In the genomic region with DNA sequence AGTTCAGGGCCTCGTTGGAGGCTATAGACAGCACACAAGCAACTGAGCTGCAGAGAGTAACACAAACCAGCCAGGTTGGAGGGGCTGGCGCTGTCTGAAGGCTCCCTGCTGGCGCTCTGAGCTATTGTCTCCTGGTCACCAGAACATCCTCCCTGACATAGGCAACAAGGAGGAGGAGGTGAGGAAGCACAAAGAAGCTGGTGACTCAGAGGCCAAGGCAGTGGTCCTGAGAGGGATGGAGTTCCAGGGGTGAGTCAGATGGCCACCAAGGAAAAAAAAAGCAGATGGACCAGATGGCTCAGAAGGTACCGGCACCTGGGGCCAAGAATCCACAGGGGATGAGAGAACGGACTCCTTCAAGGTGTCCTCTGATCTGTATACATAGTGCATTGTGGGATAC, we compare ENCODE assay signal across 19 mouse cellular contexts. TPM values are rescaled to one million over a fixed set of nuclear protein-coding genes. Genes with fewer than 3 reads are reported as not detected.
DNase-seq lines count a peak whose midpoint lies in the region; ATAC-seq and TF ChIP-seq lines count a peak whose summit lies in the region.
"Had no signal": no experiment of that assay in that cellular context is flagged by ENCODE, and none has a peak within 500 bp of the region (broad histone marks: within the 10 kb centered on the region; RNA-seq: fewer than 3 reads in every experiment).

No protein-coding gene starts in this region.

- H3K4me1 ChIP-seq in midbrain, embryonic 11.5 days (ENCODE audit: control insufficient read depth, insufficient read depth, low read length): no peaks in the 10 kb centered on the region
- no peaks in the 10 kb centered on the region for H3K4me1 ChIP-seq in midbrain, postnatal 0 days (ENCODE audit: insufficient read depth, low read length)
- H3K4me1 ChIP-seq: embryonic facial prominence, embryonic 10.5 days; forebrain, embryonic 10.5 days; heart, embryonic 13.5 days; limb, embryonic 15.5 days; lung, embryonic 15.5 days; neural tube, embryonic 12.5 days had no signal

- H3K9ac ChIP-seq in midbrain, embryonic 11.5 days (ENCODE audit: low read length): no peak overlapping the region
- no peak overlapping the region for H3K9ac ChIP-seq in midbrain, postnatal 0 days (replicated peaks; ENCODE audit: low read length, poor library complexity, severe bottlenecking)
- H3K9ac ChIP-seq: heart, embryonic 13.5 days; limb, embryonic 15.5 days; liver, embryonic 14.5 days; lung, embryonic 15.5 days; neural tube, embryonic 12.5 days had no signal

- 67% methylated on average over 5 of the region's 5 CpGs for WGBS in midbrain, embryonic 11.5 days
- WGBS in midbrain, postnatal 0 days: 65% methylated on average over 5 of the region's 5 CpGs

- H3K27ac ChIP-seq in midbrain, embryonic 11.5 days (ENCODE audit: low read depth, low read length): no peak overlapping the region
- no peak overlapping the region for H3K27ac ChIP-seq in midbrain, postnatal 0 days (ENCODE audit: low read depth, low read length)
- H3K27ac ChIP-seq: embryonic facial prominence, embryonic 10.5 days; forebrain, embryonic 10.5 days; heart, embryonic 13.5 days; layer of hippocampus, adult 2 months; limb, embryonic 15.5 days; liver, embryonic 14.5 days; lung, embryonic 15.5 days; neural tube, embryonic 12.5 days had no signal

- DNase-seq in midbrain, embryonic 11.5 days (ENCODE audit: low spot score, missing footprints): peak; percentile 70
- DNase-seq in midbrain, postnatal 0 days (ENCODE audit: low spot score): no peak
- peak; percentile 88 for DNase-seq in brain, adult 2 months (ENCODE audit: low read depth, low spot score)
- peak; percentile 81 for DNase-seq in cerebellum, adult 9-10 months
- no peak for DNase-seq in lung, postnatal 36 days
- no peak for DNase-seq in natural killer cell, adult 2 months (ENCODE audit: low spot score in 2 of 2)
- DNase-seq: gastrocnemius, postnatal 25 days; thymus, adult 18-20 months had no signal

- no peaks in the 10 kb centered on the region for H3K27me3 ChIP-seq in midbrain, embryonic 11.5 days (ENCODE audit: control insufficient read depth, insufficient read depth, low read length)
- no peaks in the 10 kb centered on the region for H3K27me3 ChIP-seq in midbrain, postnatal 0 days (ENCODE audit: insufficient read depth, low read length)
- H3K27me3 ChIP-seq: limb, embryonic 15.5 days; neural tube, embryonic 12.5 days had no signal

- no peaks in the 10 kb centered on the region for H3K36me3 ChIP-seq in midbrain, embryonic 11.5 days (ENCODE audit: control insufficient read depth, insufficient read depth, low read length)
- H3K36me3 ChIP-seq in midbrain, postnatal 0 days (ENCODE audit: insufficient read depth, low read length): no peaks in the 10 kb centered on the region
- H3K36me3 ChIP-seq: embryonic facial prominence, embryonic 10.5 days; forebrain, embryonic 10.5 days; heart, embryonic 13.5 days; limb, embryonic 15.5 days; lung, embryonic 15.5 days; neural tube, embryonic 12.5 days had no signal

- H3K4me3 ChIP-seq in midbrain, embryonic 11.5 days (ENCODE audit: low read depth, low read length): no peak overlapping the region
- H3K4me3 ChIP-seq in midbrain, postnatal 0 days (ENCODE audit: low read depth, low read length): no peak overlapping the region
- H3K4me3 ChIP-seq: embryonic facial prominence, embryonic 10.5 days; forebrain, embryonic 10.5 days; heart, embryonic 13.5 days; layer of hippocampus, adult 2 months; limb, embryonic 15.5 days; lung, embryonic 15.5 days; neural tube, embryonic 12.5 days had no signal

- no peak for TF ChIP-seq CTCF in midbrain, postnatal 0 days (IDR thresholded peaks at IDR 0.05)

- ATAC-seq in midbrain, embryonic 11.5 days (ENCODE audit: low FRiP score): no peak
- ATAC-seq in midbrain, postnatal 0 days (ENCODE audit: low FRiP score): no peak
- 0 out of 2 replicates have a peak, but pooled peaks have one; percentile 5 for ATAC-seq in monocyte, adult 5-6 weeks (replicated peaks; ENCODE audit: insufficient number of reproducible peaks, low FRiP score, low TSS enrichment, poor library complexity, severe bottlenecking)
- ATAC-seq: forebrain, embryonic 16.5 days; intestine, postnatal 0 days had no signal

- no peak overlapping the region for H3K4me2 ChIP-seq in midbrain, embryonic 11.5 days
- H3K4me2 ChIP-seq in midbrain, postnatal 0 days (ENCODE audit: low read depth, low read length, poor library complexity, severe bottlenecking): no peak overlapping the region
- H3K4me2 ChIP-seq: heart, embryonic 13.5 days; limb, embryonic 15.5 days; lung, embryonic 15.5 days; neural tube, embryonic 12.5 days had no signal

- no peaks in the 10 kb centered on the region for H3K9me3 ChIP-seq in midbrain, embryonic 11.5 days (ENCODE audit: control insufficient read depth, low read length)
- H3K9me3 ChIP-seq in midbrain, postnatal 0 days (ENCODE audit: low read length): no peaks in the 10 kb centered on the region
- H3K9me3 ChIP-seq: embryonic facial prominence, embryonic 10.5 days; forebrain, embryonic 10.5 days; heart, embryonic 13.5 days; limb, embryonic 15.5 days; lung, embryonic 15.5 days; neural tube, embryonic 12.5 days had no signal

RNA-seq across cellular contexts. Expression of gene Ccdc130, which starts 20.9 kb away (rescaled TPM):
- polyA plus RNA-seq in midbrain, embryonic 11.5 days (2014; fragmentation: Nextera tagmentation; extraction: Ambion mirVana): 22.2 and 23.3 TPM in 2 replicates
- 9.5 and 13.6 TPM in 2 replicates for total RNA-seq in midbrain, postnatal 0 days (2014; rRNA removed)
- polyA plus RNA-seq in midbrain, postnatal 0 days (2015; fragmentation: Nextera tagmentation; extraction: Ambion mirVana): 14.0 and 14.4 TPM in 2 replicates
- 6.4 to 27.2 TPM (median 23.9 TPM) in 3 replicates for total RNA-seq in monocyte, adult 5-6 weeks (2017)

RNA-seq across cellular contexts. Expression of gene Mri1, which starts 34.0 kb away (rescaled TPM):
- 47.2 and 52.4 TPM in 2 replicates for polyA plus RNA-seq in midbrain, embryonic 11.5 days (2014; fragmentation: Nextera tagmentation; extraction: Ambion mirVana)
- total RNA-seq in midbrain, postnatal 0 days (2014; rRNA removed): 28.8 and 31.7 TPM in 2 replicates
- polyA plus RNA-seq in midbrain, postnatal 0 days (2015; fragmentation: Nextera tagmentation; extraction: Ambion mirVana): 39.4 and 40.5 TPM in 2 replicates
- 7.0 to 21.9 TPM (median 15.6 TPM) in 3 replicates for total RNA-seq in monocyte, adult 5-6 weeks (2017)

RNA-seq across cellular contexts. Expression of gene D8Ertd738e, which starts 41.6 kb away (rescaled TPM):
- polyA plus RNA-seq in midbrain, embryonic 11.5 days (2014; fragmentation: Nextera tagmentation; extraction: Ambion mirVana): 281 and 304 TPM in 2 replicates
- 110 and 143 TPM in 2 replicates for total RNA-seq in midbrain, postnatal 0 days (2014; rRNA removed)
- 274 and 297 TPM in 2 replicates for polyA plus RNA-seq in midbrain, postnatal 0 days (2015; fragmentation: Nextera tagmentation; extraction: Ambion mirVana)
- total RNA-seq in monocyte, adult 5-6 weeks (2017): 106 to 180 TPM (median 151 TPM) in 3 replicates

RNA-seq across cellular contexts. Expression of gene Zswim4, which starts 54.2 kb away (rescaled TPM):
- 19.4 and 24.7 TPM in 2 replicates for polyA plus RNA-seq in midbrain, embryonic 11.5 days (2014; fragmentation: Nextera tagmentation; extraction: Ambion mirVana)
- 37.7 and 41.8 TPM in 2 replicates for total RNA-seq in midbrain, postnatal 0 days (2014; rRNA removed)
- 11.8 and 11.9 TPM in 2 replicates for polyA plus RNA-seq in midbrain, postnatal 0 days (2015; fragmentation: Nextera tagmentation; extraction: Ambion mirVana)
- total RNA-seq in monocyte, adult 5-6 weeks (2017): 11.8 to 12.1 TPM (median 11.9 TPM) in 3 replicates

Comparison
In these comparisons a context has a peak if more than half of its experiments do, and no peak if none do; other contexts are left out.
1. DNase-seq: peak in midbrain, embryonic 11.5 days (single experiment), brain, adult 2 months (single experiment) and cerebellum, adult 9-10 months (single experiment); none in midbrain, postnatal 0 days (single experiment), lung, postnatal 36 days (single experiment) and natural killer cell, adult 2 months (0 of 2).